Mouse (Mus musculus) ES-E14 (cell line): ENCODE data around the gene Zcchc7. TPM values are rescaled to one million over a fixed set of nuclear protein-coding genes. Genes with fewer than 3 reads are reported as not detected.

Source experiments
- DNase-seq: peaks from one replicate; pipeline ENCODE4 v3.0.0-alpha.2; 2013; ENCODE audit warnings: low read depth, low spot score
- H3K27ac ChIP-seq: 2 replicates; pipeline ENCODE4 v1.5.1; 2012; ENCODE audit warnings: low read depth, mild to moderate bottlenecking, low read length, moderate library complexity, mixed read lengths; ENCODE audit not compliant: poor library complexity, insufficient read depth, severe bottlenecking
- H3K36me3 ChIP-seq: 2 replicates; pipeline ENCODE4 v1.6.1; 2012; ENCODE audit warnings: mild to moderate bottlenecking, low read length, moderate library complexity, mixed read lengths; ENCODE audit not compliant: control insufficient read depth, poor library complexity, insufficient read depth, severe bottlenecking
- H3K4me1 ChIP-seq, 2 experiments: fragments of 150-350 bp in 1 of 2; sonication (generic) in 1 of 2; 2 replicates each; pipeline ENCODE4 v1.6.1; 2012; ENCODE audit warnings: low read length in 2 of 2, mild to moderate bottlenecking in 1 of 2, mixed read lengths in 1 of 2; ENCODE audit not compliant: control insufficient read depth in 2 of 2, insufficient read depth in 2 of 2, poor library complexity in 1 of 2
- H3K4me3 ChIP-seq, 2 experiments: fragments of 150-350 bp in 1 of 2; sonication (generic) in 1 of 2; 2 replicates each; pipeline ENCODE4 v1.5.1; 2012; ENCODE audit warnings: low read length in 2 of 2, low read depth in 1 of 2, mild to moderate bottlenecking in 1 of 2, mixed read lengths in 1 of 2; ENCODE audit not compliant: insufficient read depth in 1 of 2, poor library complexity in 1 of 2, severe bottlenecking in 1 of 2
- H3K9ac ChIP-seq: 2 replicates; pipeline ENCODE4 v1.6.1; 2012; ENCODE audit warnings: low read depth, mild to moderate bottlenecking, low read length, mixed read lengths; ENCODE audit not compliant: poor library complexity, insufficient read depth, severe bottlenecking
- H3K9me3 ChIP-seq: fragments of 150-350 bp; sonication (generic); 2 replicates; pipeline ENCODE4 v1.6.1; 2012; ENCODE audit warnings: low read depth, mild to moderate bottlenecking, low read length; ENCODE audit not compliant: control insufficient read depth, insufficient read depth
- CHD2 ChIP-seq: IDR thresholded peaks from 2 replicates; pipeline ENCODE4 v1.6.1; 2014; ENCODE audit warnings: mild to moderate bottlenecking, low read depth, low read length, inconsistent platforms
- HCFC1 ChIP-seq: IDR thresholded peaks from 2 replicates; pipeline ENCODE4 v1.6.1; 2012; ENCODE audit warnings: low read length, inconsistent platforms, borderline replicate concordance; ENCODE audit not compliant: insufficient read depth
- MAFK ChIP-seq: IDR thresholded peaks from 2 replicates; pipeline ENCODE4 v1.6.1; 2014; ENCODE audit warnings: mild to moderate bottlenecking, low read depth, low read length, inconsistent platforms; ENCODE audit not compliant: insufficient read depth
- ZC3H11A ChIP-seq: IDR thresholded peaks from 2 replicates; pipeline ENCODE4 v1.6.1; 2012; ENCODE audit warnings: low read depth, mild to moderate bottlenecking, inconsistent platforms, low read length, borderline replicate concordance
- ZNF384 ChIP-seq: IDR thresholded peaks from 2 replicates; pipeline ENCODE4 v1.6.1; 2012; ENCODE audit warnings: low read depth, low read length, inconsistent platforms
- in situ Hi-C, 2 experiments: fragments of 600-800 bp; cut with MboI; formaldehyde crosslinking; loops; one replicate each; pipeline ENCODE4 v1.15.1; 2025; ENCODE audit warnings: low sequenced_read_pairs in 2 of 2, inconsistent platforms in 1 of 2; ENCODE audit not compliant: unreplicated experiment in 2 of 2
- total RNA-seq: library from RNA; depleted of rRNA; stranded (reverse); fragments of 300-350 nt; gene quantifications from 2 replicates; pipeline ENCODE4 v1.2.3, GENCODE M21; 2012

The Zcchc7 gene
- total RNA-seq, 1 experiment: 25.1 TPM

- peak; percentile 96 for DNase-seq
- TF ChIP-seq HCFC1: peak; percentile 77; the same call in 1 of the 2 replicates
- no peak for TF ChIP-seq CHD2
- no peak for TF ChIP-seq MAFK
- peak; percentile 81 for TF ChIP-seq ZNF384
- 0 out of 2 replicates have a peak, but pooled peaks have one; percentile 33 for TF ChIP-seq ZC3H11A
- Histone ChIP-seq H3K4me1 (peaks cover 0 to 8% of the 10 kb centered on the region in 2 experiments; a peak in 2 of 4 replicates), H3K9me3 (no peaks in the 10 kb centered on the region), H3K36me3 (no peaks in the 10 kb centered on the region), H3K4me3 (peak overlapping the region; percentile 21 to 28; a peak in 2 of 4 replicates), H3K9ac (no peak overlapping the region), H3K27ac (no peak overlapping the region)
- in situ Hi-C loops: no loop called here
Measured at GRCm38 (mm10) chr4:44973450-44973849, 217.8 kb downstream of the Zcchc7 start.

DNA sequence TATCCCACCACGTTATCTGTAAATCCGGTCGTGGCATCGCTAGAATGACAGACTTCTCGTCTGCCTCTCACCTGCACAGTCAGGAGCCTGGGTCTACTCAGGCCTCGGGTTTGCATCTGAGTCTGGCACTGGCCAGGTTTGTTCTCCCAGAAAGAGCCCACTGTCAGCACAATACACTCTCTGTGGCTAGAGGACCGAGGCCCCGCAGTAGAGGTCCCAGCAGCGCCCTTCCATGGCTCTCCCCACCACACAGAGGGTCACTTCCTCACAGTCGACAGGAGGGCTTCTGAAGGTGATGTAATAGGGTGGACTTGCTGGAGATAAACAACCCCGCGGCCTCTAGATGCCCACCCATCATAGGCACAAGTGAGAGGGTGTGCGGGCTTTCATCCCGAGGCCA is 218.2 kb downstream of the Zcchc7 start:
- H3K4me3 ChIP-seq: peak overlapping the region; percentile 21 to 28; a peak in 2 of 4 replicates
- TF ChIP-seq CHD2 (no peak), ZC3H11A (no peak), ZNF384 (no peak), HCFC1 (no peak), MAFK (no peak)
- in situ Hi-C loops: no loop called here
- H3K4me1 ChIP-seq: peaks cover 0 to 6% of the 10 kb centered on the region in 2 experiments; a peak in 1 of 4 replicates
- no peak overlapping the region for H3K27ac ChIP-seq
- H3K9ac ChIP-seq: 0 out of 2 replicates have a peak overlapping the region, but pooled peaks have one; percentile 14
- H3K36me3 ChIP-seq: no peaks in the 10 kb centered on the region
- DNase-seq: no peak
- no peaks in the 10 kb centered on the region for H3K9me3 ChIP-seq

- Histone ChIP-seq H3K4me1 (peaks cover 0 to 6% of the 10 kb centered on the region in 2 experiments; a peak in 1 of 4 replicates), H3K36me3 (no peaks in the 10 kb centered on the region), H3K9ac (0 out of 2 replicates have a peak overlapping the region, but pooled peaks have one; percentile 14), H3K4me3 (no peak overlapping the region), H3K27ac (no peak overlapping the region), H3K9me3 (no peaks in the 10 kb centered on the region)
- in situ Hi-C loops: no loop called here
- DNase-seq: no peak
- TF ChIP-seq ZNF384: no peak
- no peak for TF ChIP-seq HCFC1
- no peak for TF ChIP-seq ZC3H11A
- TF ChIP-seq MAFK: no peak
- TF ChIP-seq CHD2: no peak
Measured at GRCm38 (mm10) chr4:44974331-44974730, 218.7 kb downstream of the Zcchc7 start.

DNA sequence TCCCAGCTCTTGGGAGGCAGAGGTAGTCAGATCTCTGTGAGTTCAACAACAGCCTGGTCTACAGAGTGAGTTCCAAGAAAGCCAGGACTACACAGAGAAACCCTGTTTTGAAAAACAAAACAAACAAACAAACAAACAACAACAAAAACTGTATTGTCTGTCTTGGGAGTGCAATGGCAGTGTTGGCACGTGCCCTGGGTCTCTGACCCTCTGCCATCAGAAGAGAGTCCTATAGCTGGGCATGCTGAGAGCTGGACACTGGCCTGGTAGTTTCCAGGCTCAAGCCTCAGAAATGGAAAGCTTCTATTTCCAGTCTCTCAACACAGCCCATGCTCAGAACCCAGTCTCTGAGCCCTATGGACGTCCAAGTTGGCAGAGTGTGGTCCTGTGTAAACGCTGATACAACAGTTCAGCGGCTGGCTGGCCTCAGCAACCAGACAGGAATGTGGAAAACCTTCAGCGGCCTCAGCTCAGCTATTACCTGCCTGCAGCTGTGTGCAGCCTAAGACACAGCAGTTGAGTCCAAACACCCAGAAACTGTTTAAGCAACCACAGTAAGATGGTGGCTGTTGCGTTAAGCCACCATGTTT is 220.4 kb downstream of the Zcchc7 start:
- H3K4me3 ChIP-seq: no peak overlapping the region
- TF ChIP-seq ZC3H11A: no peak
- no peak for TF ChIP-seq ZNF384
- no peak for TF ChIP-seq HCFC1
- no peak for TF ChIP-seq CHD2
- no peak for TF ChIP-seq MAFK
- H3K9me3 ChIP-seq: no peaks in the 10 kb centered on the region
- H3K9ac ChIP-seq: no peak overlapping the region
- H3K36me3 ChIP-seq: no peaks in the 10 kb centered on the region
- peaks cover 0 to 11% of the 10 kb centered on the region in 2 experiments; a peak in 2 of 4 replicates for H3K4me1 ChIP-seq
- in situ Hi-C loops: no loop called here
- DNase-seq: no peak
- no peak overlapping the region for H3K27ac ChIP-seq
